Mouse (Mus musculus) forebrain, embryonic 11.5 days (tissue): Measurements from ENCODE around the gene Aurka. TPM values are rescaled to one million over a fixed set of nuclear protein-coding genes. Genes with fewer than 3 reads are reported as not detected.

ENCODE experiments used
- ATAC-seq: fragments of 200-750 bp; cut with Nextera tagmentation; replicated peaks from 2 replicates; pipeline ENCODE4 v1.8.0; 2017; ENCODE audit warnings: moderate TSS enrichment; ENCODE audit not compliant: low FRiP score
- DNase-seq: peaks from one replicate; pipeline ENCODE4 v3.0.0-alpha.2; 2017; ENCODE audit warnings: low spot score
- H3K27ac ChIP-seq: fragments of 300-500 bp; sonication (generic); 2 replicates; pipeline ENCODE4 v1.5.1; 2014; ENCODE audit warnings: low read depth, low read length
- H3K27me3 ChIP-seq: fragments of 300-500 bp; sonication (generic); 2 replicates; pipeline ENCODE4 v1.6.1; 2014; ENCODE audit warnings: mild to moderate bottlenecking, low read length, mixed read lengths; ENCODE audit not compliant: control insufficient read depth, insufficient read depth
- H3K36me3 ChIP-seq: fragments of 300-500 bp; sonication (generic); 2 replicates; pipeline ENCODE4 v1.6.1; 2014; ENCODE audit warnings: mild to moderate bottlenecking, low read length, moderate library complexity, mixed read lengths; ENCODE audit not compliant: control insufficient read depth, insufficient read depth
- H3K4me1 ChIP-seq: fragments of 300-500 bp; sonication (generic); replicated peaks from 2 replicates; pipeline ENCODE4 v1.6.1; 2014; ENCODE audit warnings: low read length, mixed read lengths; ENCODE audit not compliant: control insufficient read depth, insufficient read depth
- H3K4me2 ChIP-seq: fragments of 300-500 bp; sonication (generic); 2 replicates; pipeline ENCODE4 v1.6.1; 2014; ENCODE audit warnings: low read depth, mild to moderate bottlenecking, low read length, moderate library complexity, mixed read lengths; ENCODE audit not compliant: severe bottlenecking
- H3K4me3 ChIP-seq: fragments of 300-500 bp; sonication (generic); 2 replicates; pipeline ENCODE4 v1.5.1; 2014; ENCODE audit warnings: low read depth, low read length
- H3K9ac ChIP-seq: fragments of 300-500 bp; sonication (generic); 2 replicates; pipeline ENCODE4 v1.6.1; 2014; ENCODE audit warnings: low read length
- H3K9me3 ChIP-seq: fragments of 300-500 bp; sonication (generic); 2 replicates; pipeline ENCODE4 v1.6.1; 2016; ENCODE audit warnings: low read length, mixed read lengths; ENCODE audit not compliant: control insufficient read depth
- WGBS: fragments of 180-500 bp; shearing (Covaris S2); extraction: QIAGEN DNeasy Blood & Tissue Kit; methylation state at CpG from one replicate; pipeline ENCODE4 v1.1.7; 2014; 5-methylcytosine and 5-hydroxymethylcytosine counted together
- polyA plus RNA-seq: library from polyadenylated mRNA; unstranded; fragments of >200 nt; fragmentation: Nextera tagmentation; extraction: Ambion mirVana; gene quantifications from 2 replicates; pipeline ENCODE4 v1.2.1, GENCODE M21; 2014

Aurka gene
- polyA plus RNA-seq, 1 experiment from 2014 or later: 192 TPM

DNA sequence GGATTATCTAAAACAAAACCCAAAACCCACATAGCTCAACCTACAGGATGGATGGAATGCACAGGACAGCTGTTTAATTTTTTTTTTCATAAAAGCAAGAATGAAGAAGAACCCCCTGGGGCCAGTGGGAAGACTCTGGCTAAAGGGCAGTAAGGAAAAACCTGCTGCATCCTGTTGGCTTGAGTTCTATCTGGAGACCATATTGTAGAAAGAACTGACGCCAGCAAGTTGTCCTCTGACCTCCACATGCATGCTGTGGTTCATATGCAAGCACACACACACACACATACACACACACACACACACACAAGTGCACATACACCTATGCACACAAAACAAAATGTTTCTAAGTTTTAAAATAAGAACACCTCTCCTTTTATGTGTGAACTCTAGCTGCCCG is 40.4 kb upstream of the Aurka start:
- no peak overlapping the region for H3K9ac ChIP-seq
- no peaks in the 10 kb centered on the region for H3K27me3 ChIP-seq
- no peak overlapping the region for H3K4me2 ChIP-seq
- no peaks in the 10 kb centered on the region for H3K36me3 ChIP-seq
- no peaks in the 10 kb centered on the region for H3K9me3 ChIP-seq
- DNase-seq (no peak), ATAC-seq (no peak)
- no peak overlapping the region for H3K27ac ChIP-seq
- peaks cover 3% of the 10 kb centered on the region; the same call in 1 of the 2 replicates for H3K4me1 ChIP-seq
- H3K4me3 ChIP-seq: no peak overlapping the region
- 86% methylated on average over 2 of the region's 2 CpGs for WGBS

DNA sequence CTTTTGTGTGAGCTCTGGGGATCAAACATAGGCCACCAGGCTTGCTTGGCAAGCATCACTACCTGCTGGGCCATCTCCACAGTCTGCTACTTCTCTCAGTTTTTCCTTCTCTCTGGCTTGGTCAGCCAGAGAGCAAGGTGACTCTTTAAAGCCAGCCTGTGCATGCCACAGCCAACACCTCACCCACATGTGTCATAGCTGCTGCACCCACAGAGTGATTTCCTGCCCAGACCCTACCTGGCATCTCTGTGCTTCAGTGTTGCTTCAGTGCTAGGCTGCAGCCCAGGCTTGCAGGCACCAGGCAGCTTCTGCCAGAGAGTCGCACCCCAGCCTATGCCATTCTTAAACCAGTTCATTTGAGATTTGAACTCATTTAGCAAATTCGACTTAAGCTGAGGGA is 37.2 kb upstream of the Aurka start:
- DNase-seq: no peak
- Histone ChIP-seq H3K4me1 (no peaks in the 10 kb centered on the region), H3K9me3 (no peaks in the 10 kb centered on the region), H3K27me3 (no peaks in the 10 kb centered on the region), H3K27ac (no peak overlapping the region), H3K9ac (no peak overlapping the region), H3K4me2 (no peak overlapping the region), H3K36me3 (no peaks in the 10 kb centered on the region), H3K4me3 (no peak overlapping the region)
- no peak for ATAC-seq
- WGBS: 76% methylated on average over 2 of the region's 2 CpGs

DNA sequence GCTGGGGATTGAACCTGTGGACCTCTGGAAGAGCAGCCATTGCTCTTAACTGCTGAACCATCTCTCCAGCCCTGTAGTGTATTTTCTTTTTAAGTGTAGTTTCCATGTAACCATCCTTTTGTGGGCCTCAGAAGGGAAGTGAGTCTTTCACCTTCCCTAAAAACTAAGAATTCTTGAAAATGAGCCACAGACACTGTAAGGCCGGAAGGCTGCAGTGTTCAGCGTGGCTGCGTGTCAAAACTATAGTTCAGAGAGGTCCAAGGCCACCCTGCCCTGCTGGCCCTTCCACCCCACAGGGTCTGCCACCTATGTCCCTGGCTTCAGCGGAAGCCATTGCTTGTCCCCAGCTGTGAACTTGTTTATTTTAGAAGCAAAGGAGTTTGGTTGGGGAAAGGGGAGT is 35.8 kb upstream of the Aurka start:
- no peak overlapping the region for H3K4me2 ChIP-seq
- no peak overlapping the region for H3K4me3 ChIP-seq
- no peaks in the 10 kb centered on the region for H3K9me3 ChIP-seq
- no peaks in the 10 kb centered on the region for H3K27me3 ChIP-seq
- no peaks in the 10 kb centered on the region for H3K4me1 ChIP-seq
- ATAC-seq (no peak), DNase-seq (no peak)
- no peak overlapping the region for H3K27ac ChIP-seq
- WGBS: 85% methylated on average over 4 of the region's 4 CpGs
- H3K9ac ChIP-seq: no peak overlapping the region
- no peaks in the 10 kb centered on the region for H3K36me3 ChIP-seq

DNA sequence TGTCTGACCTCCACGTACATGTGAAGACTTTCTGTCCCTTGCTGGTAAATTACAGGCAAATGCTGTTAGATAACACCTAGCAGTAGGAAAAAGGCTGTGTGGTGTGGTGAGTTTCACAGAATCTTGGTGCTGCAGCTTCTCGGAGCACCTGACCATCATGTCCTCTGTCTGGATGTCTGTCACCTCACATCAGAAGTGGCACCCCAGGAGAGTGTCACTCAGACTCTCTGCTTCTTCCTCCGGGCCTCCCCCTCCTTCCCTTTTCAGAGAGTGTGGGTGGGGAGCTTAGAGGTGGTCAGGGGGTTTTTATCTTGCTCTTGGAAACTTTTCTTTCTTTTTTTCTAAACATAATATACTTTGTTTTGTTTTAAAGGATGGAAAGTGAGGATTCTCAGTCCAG is 34.7 kb upstream of the Aurka start:
- Histone ChIP-seq H3K4me2 (no peak overlapping the region), H3K4me1 (0 out of 2 replicates have a peak, but pooled peaks cover under 1% of the 10 kb centered on the region), H3K9ac (no peak overlapping the region), H3K27ac (no peak overlapping the region), H3K27me3 (no peaks in the 10 kb centered on the region), H3K9me3 (no peaks in the 10 kb centered on the region), H3K36me3 (no peaks in the 10 kb centered on the region), H3K4me3 (no peak overlapping the region)
- WGBS: 74% methylated on average over 3 of the region's 3 CpGs
- no peak for DNase-seq
- no peak for ATAC-seq

DNA sequence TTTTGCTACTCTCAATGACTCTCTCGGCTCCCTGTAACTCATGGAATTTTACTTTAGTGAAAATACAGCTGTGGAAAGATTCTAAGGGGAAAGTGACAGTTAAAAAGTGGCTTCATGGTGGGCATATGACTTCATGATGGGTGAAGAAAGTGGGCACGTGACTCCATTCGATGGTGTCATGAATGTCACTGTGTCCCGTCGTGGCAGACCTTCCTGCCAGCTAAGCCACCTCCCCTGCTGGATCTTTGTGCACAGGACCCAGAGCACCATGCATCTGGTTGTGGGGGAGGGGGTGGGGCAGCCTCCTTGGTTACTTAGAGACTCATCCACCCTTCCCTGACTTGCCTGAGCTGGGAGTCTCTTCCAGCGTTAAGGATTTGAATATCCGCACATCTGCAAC is 33.9 kb upstream of the Aurka start:
- ATAC-seq (no peak), DNase-seq (no peak)
- Histone ChIP-seq H3K36me3 (no peaks in the 10 kb centered on the region), H3K4me2 (no peak overlapping the region), H3K9ac (no peak overlapping the region), H3K27ac (no peak overlapping the region), H3K9me3 (no peaks in the 10 kb centered on the region), H3K27me3 (no peaks in the 10 kb centered on the region), H3K4me3 (no peak overlapping the region), H3K4me1 (0 out of 2 replicates have a peak, but pooled peaks cover 2% of the 10 kb centered on the region)
- 67% methylated on average over 7 of the region's 7 CpGs for WGBS

DNA sequence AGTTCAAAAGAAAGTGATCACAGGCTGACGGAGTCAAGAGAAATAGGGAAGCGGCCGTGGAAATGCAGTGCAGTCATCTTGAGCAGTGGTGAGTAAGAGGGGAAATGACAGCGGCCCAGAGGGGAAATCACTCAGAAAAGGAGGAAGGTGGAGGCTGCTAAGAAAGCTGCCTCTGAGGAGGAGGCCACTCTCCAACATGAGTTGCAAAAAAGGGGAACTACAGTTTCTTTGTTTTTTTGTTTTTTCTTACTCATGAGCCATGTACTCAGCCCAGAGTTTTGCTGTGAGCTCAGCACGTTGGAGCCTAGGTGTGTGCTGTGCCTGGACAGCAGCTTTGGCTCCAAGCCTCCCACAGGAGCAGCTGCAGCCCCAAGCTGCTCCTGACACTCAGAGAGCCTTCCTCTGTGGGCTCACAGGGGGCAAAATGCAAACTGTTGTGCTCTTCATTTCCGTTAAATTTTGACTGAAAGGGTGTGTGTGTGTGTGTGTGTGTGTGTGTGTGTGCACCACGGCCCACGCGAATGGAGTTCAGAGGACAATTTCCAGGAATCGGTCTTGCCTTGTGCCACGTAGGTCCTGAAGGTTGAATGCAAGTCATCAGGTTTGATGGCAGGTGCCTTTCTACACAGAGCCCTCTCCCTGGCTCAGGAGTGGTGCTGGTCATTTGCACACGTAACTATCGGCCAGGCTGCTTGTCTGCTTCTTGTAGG is 30.9 kb upstream of the Aurka start:
- WGBS: 82% methylated on average over 13 of the region's 13 CpGs

DNA sequence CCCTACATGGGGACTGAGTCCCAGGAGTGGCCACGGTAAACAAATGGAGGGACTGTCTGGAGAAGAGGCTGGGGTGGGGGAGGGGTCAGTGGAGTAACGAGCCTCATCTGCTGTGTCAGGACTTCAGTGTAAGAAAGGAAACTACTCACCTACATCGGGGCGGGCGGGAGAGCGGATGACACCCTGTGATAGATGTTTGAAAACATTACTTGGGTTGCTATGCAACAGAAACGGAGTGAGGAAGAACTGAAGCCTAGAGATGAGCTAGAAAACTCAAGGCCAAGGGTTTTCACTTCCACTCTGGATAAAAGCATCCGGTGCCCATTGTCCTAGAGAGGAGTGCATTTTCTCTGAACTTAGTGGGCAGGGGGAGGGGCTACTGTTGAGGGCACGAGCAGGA is 29.6 kb upstream of the Aurka start:
- 0 out of 2 replicates have a peak, but pooled peaks cover 2% of the 10 kb centered on the region for H3K4me1 ChIP-seq
- no peak overlapping the region for H3K4me2 ChIP-seq
- DNase-seq (no peak), ATAC-seq (no peak)
- no peaks in the 10 kb centered on the region for H3K9me3 ChIP-seq
- H3K27me3 ChIP-seq: no peaks in the 10 kb centered on the region
- H3K36me3 ChIP-seq: no peaks in the 10 kb centered on the region
- H3K4me3 ChIP-seq: no peak overlapping the region
- H3K9ac ChIP-seq: no peak overlapping the region
- H3K27ac ChIP-seq: no peak overlapping the region
- WGBS: 50% methylated on average over 9 of the region's 9 CpGs

More for the DNA sequence above, 30.9 kb upstream of the Aurka start:
- ATAC-seq: no peak
- DNase-seq: no peak
- H3K9ac ChIP-seq: no peak overlapping the region
- no peak overlapping the region for H3K4me3 ChIP-seq
- H3K4me1 ChIP-seq: 0 out of 2 replicates have a peak, but pooled peaks cover 2% of the 10 kb centered on the region
- H3K27ac ChIP-seq: no peak overlapping the region
- no peaks in the 10 kb centered on the region for H3K36me3 ChIP-seq
- H3K4me2 ChIP-seq: no peak overlapping the region
- H3K9me3 ChIP-seq: no peaks in the 10 kb centered on the region
- H3K27me3 ChIP-seq: no peaks in the 10 kb centered on the region

DNA sequence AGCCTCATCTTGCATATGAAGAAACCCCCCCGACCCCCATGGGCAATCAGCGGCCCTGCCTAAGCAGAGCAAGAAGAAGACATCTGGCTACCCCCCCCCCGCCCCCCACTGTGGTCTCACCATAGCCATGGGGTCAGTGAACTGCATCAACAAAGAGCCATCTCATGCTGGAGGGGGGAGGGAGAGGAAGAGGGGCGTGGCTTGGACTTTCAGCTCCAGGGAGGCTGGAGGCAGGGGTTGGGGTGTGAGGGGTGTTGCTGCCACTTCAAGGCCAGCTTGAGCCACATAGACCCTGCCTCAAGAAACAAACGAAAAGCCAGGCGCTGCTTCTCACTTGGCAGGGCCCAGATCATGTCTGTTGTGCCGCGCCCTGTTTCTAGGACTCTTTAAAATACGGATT is 25.6 kb upstream of the Aurka start:
- DNase-seq: no peak
- Histone ChIP-seq H3K27ac (no peak overlapping the region), H3K36me3 (no peaks in the 10 kb centered on the region), H3K27me3 (no peaks in the 10 kb centered on the region), H3K9ac (no peak overlapping the region), H3K9me3 (no peaks in the 10 kb centered on the region), H3K4me2 (no peak overlapping the region), H3K4me3 (no peak overlapping the region), H3K4me1 (0 out of 2 replicates have a peak, but pooled peaks cover 2% of the 10 kb centered on the region)
- 46% methylated on average over 9 of the region's 9 CpGs for WGBS
- no peak for ATAC-seq

DNA sequence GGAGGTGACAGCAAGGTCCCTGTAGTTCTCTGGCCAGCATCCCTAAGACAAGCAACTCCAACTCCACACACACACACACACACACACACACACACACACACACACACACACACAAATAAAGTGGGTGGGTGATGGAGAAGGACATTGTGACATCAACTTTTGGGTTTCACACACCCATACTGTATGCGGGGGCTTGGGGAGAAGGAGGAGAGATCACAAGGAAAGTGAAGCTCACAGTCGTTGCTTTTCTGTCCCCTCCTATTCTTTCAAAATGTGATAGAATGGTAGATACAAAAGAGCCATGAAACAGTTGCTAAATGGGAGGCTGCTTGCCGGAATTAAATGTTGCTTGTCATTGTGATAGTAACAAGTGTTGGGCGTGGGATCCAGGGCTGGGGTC is 24.3 kb upstream of the Aurka start:
- 74% methylated on average over 4 of the region's 4 CpGs for WGBS
- H3K27me3 ChIP-seq: no peaks in the 10 kb centered on the region
- no peak for DNase-seq
- no peaks in the 10 kb centered on the region for H3K36me3 ChIP-seq
- H3K27ac ChIP-seq: no peak overlapping the region
- no peak overlapping the region for H3K9ac ChIP-seq
- no peaks in the 10 kb centered on the region for H3K9me3 ChIP-seq
- no peaks in the 10 kb centered on the region for H3K4me1 ChIP-seq
- H3K4me3 ChIP-seq: no peak overlapping the region
- H3K4me2 ChIP-seq: no peak overlapping the region
- ATAC-seq: no peak
